Mouse (Mus musculus) A20 (cell line): ENCODE measurements around the gene Glcci1.

Source experiments
- DNase-seq: peaks from one replicate; pipeline ENCODE4 v3.0.0-alpha.2; 2011; ENCODE audit warnings: low read depth, low spot score

Gene Glcci1

GRCm38 (mm10) chr6:8509551-8509950 lies at the start of gene Glcci1:
Gene Glcci1 (plus strand): TSS chr6:8509600.
- DNase-seq = peak; percentile 76

- no peak for DNase-seq
Observed at GRCm38 (mm10) chr6:8462447-8462846, 47.0 kb upstream of the Glcci1 start.

GRCm38 (mm10) chr6:8465388-8465787 lies 44.0 kb upstream of the Glcci1 start:
- DNase-seq = peak; percentile 65

- no peak for DNase-seq
Observed at GRCm38 (mm10) chr6:8465985-8466384, 43.4 kb upstream of the Glcci1 start.

- no peak for DNase-seq
Observed at GRCm38 (mm10) chr6:8467667-8468337, 41.6 kb upstream of the Glcci1 start.

DNA sequence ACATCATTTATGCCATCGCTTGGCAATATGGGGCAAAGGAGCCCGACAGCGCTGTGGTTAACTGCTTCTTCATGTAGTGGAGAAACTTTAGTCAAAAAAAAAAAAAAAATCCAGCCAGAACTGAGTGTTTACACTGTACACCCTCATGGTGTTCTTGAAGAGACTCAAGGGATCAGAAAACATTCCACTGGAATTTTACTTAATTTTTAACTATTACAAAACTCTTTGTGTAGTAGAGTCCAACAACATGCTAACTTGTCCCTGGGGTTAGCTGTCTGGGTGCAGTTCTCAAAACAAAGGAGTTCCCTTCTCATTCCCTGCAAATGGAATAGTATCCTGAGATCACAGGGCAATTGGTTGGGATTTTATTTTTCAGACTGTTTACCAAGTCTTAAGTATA lies 39.5 kb upstream of the Glcci1 start:
- DNase-seq = no peak

GRCm38 (mm10) chr6:8472125-8472524 lies 37.3 kb upstream of the Glcci1 start:
- DNase-seq = no peak

DNA sequence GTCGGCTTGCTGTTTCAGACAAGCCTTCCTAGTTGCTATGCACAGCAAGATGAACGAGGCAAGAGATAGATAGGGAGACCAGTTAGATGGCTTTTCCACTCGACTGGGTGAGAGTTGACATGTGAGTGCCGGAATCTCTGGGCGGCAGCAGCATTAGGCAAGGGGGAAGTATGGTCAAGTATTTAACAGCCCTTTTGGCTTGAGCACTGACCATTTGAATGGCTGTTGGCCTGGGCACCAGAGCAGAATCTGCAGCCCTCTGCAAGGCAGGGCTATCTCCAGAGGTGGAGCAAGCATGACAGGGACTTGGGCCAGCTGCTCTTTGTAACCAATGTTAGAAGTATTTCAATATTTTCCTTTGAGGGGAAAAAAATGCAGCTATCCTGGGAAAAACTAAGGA lies 36.5 kb upstream of the Glcci1 start:
- no peak for DNase-seq

DNA sequence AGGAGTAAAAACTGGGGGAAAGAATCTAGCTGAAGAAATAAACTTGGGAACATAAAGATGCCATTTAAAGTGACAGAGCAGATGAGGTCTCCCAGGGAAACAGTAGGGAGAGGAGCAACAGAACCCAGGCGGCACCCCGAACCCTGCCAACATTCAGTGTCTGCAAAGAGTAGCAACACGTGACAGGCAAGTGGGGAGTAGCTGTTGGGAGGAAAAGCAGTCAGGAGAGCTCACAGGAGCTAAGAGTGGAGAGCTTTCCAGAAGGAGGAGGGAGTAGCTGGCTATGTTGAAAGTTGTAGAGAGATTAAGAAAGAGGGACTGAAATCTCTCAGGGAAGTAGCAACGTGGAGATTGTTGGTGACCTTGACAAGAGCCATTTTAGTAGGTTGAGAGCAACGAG lies 35.9 kb upstream of the Glcci1 start:
- no peak for DNase-seq

DNA sequence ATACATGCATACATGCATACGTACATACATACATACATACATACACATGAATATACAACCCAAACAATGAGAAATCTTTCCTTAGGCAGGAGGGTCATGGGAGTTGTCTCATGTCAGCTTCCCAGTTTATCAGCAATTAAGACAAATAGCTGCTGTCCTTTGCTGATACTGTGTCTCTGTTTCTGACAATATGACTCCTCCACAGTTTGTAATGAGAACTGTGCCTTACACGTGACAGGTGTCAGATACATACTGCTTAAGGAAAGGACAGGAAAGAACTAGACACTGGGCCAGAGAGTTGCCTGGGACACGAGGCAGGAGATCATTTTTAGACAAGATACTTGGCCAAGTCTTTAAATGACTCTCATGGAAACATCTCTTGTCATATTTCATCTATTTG lies 35.1 kb upstream of the Glcci1 start:
- no peak for DNase-seq

- DNase-seq = no peak
Observed at GRCm38 (mm10) chr6:8474820-8475219, 34.6 kb upstream of the Glcci1 start.

DNA sequence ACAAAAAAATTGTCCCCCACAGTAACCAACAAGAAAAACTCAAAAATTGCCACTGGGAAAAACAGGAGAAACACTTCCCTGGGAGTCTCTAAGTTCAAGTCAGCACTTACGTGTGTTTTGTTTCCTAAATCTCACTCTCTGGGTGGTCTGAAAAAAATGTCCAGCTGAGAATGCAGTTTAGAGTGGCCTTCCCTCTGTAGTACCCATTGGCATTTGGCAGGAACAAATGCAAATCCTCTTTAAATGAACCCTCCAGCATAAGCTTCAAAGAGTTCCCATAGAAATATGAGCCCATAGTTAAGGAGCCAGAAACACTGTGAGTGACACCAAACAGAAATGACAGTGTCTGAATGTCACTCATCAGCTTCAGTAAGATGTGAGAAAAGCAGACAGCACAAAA lies 30.2 kb upstream of the Glcci1 start:
- no peak for DNase-seq

DNA sequence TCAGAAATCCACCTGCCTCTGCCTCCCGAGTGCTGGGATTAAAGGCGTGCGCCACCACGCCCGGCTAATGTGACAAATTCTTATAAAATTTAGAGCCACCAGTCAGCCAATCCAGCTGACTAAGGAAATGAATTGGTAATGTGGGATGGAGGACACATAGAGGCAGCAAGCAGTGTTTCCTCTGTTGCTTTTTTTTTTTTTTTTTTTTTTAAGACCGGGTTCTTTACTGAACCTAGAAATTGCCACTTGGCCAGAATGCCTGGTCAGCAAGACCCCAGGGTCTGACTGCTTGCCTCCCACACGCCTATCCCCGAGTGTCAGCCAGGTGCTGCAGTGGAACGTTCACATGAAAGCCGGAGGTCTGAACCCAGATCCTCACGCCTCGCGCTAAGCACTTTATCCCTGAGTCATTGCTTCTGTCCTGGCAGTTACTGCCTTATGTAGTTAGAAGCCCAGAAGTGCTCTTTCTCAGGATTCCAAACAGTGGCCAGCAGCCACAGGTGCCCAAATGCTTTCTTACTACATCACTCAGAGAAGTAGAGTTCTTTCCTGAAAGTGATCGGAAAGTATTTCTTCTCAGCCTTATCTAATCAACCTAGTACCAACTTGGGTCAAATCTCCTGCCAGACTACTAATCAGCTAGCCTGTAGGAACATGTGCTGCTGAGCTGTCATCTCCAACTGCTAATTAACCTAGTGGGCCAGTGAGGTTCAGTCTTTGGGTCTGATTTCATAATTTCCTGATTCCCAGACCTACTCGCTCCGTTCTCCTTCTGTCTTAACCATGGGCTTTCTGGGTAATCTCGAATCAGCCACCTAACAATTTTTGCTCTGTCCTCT lies 24.7 kb upstream of the Glcci1 start:
- no peak for DNase-seq

GRCm38 (mm10) chr6:8485414-8486175 lies 23.8 kb upstream of the Glcci1 start:
- peak; percentile 95 for DNase-seq

DNA sequence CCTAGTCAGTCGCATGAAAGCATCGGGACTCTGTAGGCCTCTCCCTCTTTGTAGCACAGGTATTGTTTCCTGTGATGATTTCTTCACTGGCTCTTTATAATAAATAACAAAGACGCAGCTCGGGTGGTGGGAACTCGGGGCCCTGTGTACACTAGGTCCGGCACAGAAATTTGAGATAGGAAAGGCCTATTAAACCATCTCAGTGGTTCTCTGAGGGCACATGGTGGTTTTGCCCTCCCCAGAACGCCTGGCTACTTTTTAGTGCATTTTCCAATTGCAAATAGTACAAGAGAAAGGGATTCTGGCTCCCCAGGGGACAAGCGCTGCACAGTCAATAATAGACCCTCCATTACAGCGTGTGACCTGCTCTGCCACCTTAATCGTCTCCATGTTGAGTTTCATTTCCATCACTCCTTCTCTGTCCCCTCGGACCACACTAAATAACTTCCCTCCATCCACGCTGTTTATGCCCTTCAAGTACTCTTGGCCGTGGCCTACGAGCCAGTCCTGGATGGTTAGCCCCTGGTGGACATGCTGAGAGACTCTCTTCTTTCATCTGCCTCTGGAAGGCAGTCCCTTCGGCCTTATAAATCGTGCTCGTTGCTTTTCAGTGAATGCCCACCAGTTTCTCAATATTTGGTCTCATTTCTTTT lies 22.9 kb upstream of the Glcci1 start:
- peak; percentile 26 for DNase-seq

DNA sequence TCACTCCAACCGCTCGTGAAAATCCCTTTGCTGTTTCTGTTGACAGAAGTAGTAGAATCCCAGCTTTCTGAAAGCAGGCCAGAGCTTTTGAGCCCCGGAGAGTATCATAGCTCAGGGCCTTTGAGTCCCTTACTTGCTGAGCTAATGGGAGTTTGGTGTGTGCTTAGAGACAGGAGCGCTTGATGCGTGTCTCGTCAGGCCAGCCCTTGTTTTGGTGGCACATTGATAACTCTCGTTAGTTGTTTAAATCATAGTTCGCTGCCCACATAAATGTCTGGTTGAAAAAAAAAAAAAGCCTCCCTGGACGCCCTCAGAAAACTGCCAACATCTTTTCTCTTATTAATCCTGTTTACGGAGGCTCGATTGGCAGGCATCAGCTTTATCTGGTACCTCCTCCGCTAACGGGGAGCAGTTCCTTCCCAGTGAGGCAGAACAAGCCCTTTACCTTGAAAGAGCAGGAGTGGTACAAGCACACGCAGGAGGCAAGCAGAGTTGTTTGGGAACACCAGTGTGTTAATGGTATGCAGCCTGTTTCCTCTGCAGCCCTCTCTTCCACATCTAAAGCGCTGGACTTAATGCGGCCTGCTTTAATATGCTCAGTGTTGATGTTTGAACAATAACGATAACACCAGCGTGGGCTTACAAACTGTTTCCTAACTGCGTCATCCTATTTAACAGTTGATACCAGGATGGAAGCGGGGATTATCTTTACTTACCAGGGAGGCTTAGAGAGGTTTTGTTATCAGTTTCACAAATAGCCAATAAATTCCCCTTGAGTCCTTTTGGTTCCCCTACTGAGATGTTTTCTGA lies 22.2 kb upstream of the Glcci1 start:
- DNase-seq = peak; percentile 53

- no peak for DNase-seq
Observed at GRCm38 (mm10) chr6:8488249-8488648, 21.2 kb upstream of the Glcci1 start.

GRCm38 (mm10) chr6:8489266-8489665 lies 20.1 kb upstream of the Glcci1 start:
- no peak for DNase-seq

DNA sequence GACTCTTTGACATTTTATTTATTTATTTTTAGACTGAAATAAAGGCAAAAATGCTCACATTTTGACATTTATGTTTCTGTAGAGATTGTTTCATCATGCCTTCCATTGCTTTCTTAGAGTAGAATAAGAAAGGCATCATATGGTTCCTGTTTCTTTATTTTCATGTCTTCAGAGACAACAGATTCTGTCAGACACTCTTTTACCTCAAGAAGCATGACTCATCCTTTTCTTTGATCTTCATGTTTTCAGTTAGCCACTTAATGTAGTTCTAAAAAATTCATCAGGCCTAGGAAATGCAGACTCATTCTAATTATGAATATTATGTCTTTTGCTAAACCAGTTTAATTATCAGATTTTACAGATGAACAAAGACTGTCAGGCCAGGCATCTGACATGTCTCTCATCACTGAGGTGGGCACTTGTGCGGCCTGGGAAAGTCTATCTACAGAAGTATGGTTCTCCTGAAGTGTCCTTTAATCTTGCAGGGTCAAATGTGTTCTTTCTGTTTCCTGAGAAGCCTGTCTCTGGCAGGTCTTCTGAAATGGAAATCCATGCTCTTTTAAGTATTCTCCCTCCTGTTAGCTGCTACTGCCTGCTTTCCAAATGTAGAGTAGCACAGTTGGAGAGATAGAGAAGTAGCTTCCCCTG lies 19.3 kb upstream of the Glcci1 start:
- DNase-seq = no peak

DNA sequence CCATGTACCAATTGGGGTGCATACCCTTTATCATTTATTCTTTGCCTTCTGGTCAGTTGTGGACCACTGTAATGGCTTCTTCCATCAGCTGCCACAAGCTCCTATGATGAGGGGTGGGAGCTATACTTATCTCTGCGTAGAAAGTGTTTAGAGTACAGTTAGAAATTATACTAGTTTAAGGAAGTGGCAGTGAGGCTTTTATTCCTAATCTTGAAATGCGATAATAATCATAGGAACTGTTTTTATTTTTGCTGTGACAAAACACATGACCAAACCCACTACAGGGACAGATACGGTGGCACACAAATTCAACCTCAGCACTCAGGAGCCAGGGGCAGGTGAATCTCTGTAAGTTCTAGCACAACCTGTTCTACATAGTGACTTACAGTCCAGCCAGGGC lies 17.2 kb upstream of the Glcci1 start:
- no peak for DNase-seq
